Mouse (Mus musculus) olfactory bulb, adult 2 months (tissue): Measurements from ENCODE around the gene Mcu.

Experiments
- CTCF ChIP-seq: fragments of 200-500 bp; IDR thresholded peaks from 2 replicates; pipeline ENCODE4 v1.5.1; 2012; ENCODE audit warnings: low read depth, mild to moderate bottlenecking, low read length, moderate library complexity; ENCODE audit not compliant: insufficient read depth
- POLR2A ChIP-seq: fragments of 200-500 bp; IDR thresholded peaks from 2 replicates; pipeline ENCODE4 v1.6.1; 2012; ENCODE audit warnings: mild to moderate bottlenecking, low read depth, low read length, moderate library complexity; ENCODE audit not compliant: insufficient read depth

- TF ChIP-seq POLR2A, result no peak
- no peak for TF ChIP-seq CTCF
Measured at GRCm38 (mm10) chr10:59585621-59586020, 30.9 kb downstream of the Mcu start.
